Mouse (Mus musculus) neural tube, embryonic 14.5 days (tissue): ENCODE results near the gene Plk2. TPM values are rescaled to one million over a fixed set of nuclear protein-coding genes. Genes with fewer than 3 reads are reported as not detected.

Experiments used
- ATAC-seq: fragments of 200-750 bp; cut with Nextera tagmentation; 2 replicates; pipeline ENCODE4 v1.8.0; 2017; ENCODE audit warnings: low read depth, mild to moderate bottlenecking, moderate TSS enrichment, moderate library complexity
- H3K27ac ChIP-seq: fragments of 300-500 bp; sonication (generic); 2 replicates; pipeline ENCODE4 v1.5.1; 2014; ENCODE audit warnings: low read depth, mild to moderate bottlenecking, control low read depth, low read length, moderate library complexity, mixed read lengths
- H3K27me3 ChIP-seq: fragments of 300-500 bp; sonication (generic); 2 replicates; pipeline ENCODE4 v1.6.1; 2014; ENCODE audit warnings: low read length; ENCODE audit not compliant: control insufficient read depth, insufficient read depth
- H3K36me3 ChIP-seq: fragments of 300-500 bp; sonication (generic); 2 replicates; pipeline ENCODE4 v1.6.1; 2014; ENCODE audit warnings: low read length, mixed read lengths; ENCODE audit not compliant: control insufficient read depth, insufficient read depth
- H3K4me1 ChIP-seq: fragments of 300-500 bp; sonication (generic); 2 replicates; pipeline ENCODE4 v1.6.1; 2014; ENCODE audit warnings: low read length; ENCODE audit not compliant: control insufficient read depth, insufficient read depth
- H3K4me2 ChIP-seq: fragments of 300-500 bp; sonication (generic); 2 replicates; pipeline ENCODE4 v1.6.1; 2014; ENCODE audit warnings: mild to moderate bottlenecking, low read depth, low read length, control low read depth
- H3K4me3 ChIP-seq: fragments of 300-500 bp; sonication (generic); 2 replicates; pipeline ENCODE4 v1.5.1; 2014; ENCODE audit warnings: low read depth, low read length, control low read depth, mixed read lengths
- H3K9ac ChIP-seq: fragments of 300-500 bp; sonication (generic); replicated peaks from 2 replicates; pipeline ENCODE4 v1.6.1; 2014; ENCODE audit warnings: low read depth, mild to moderate bottlenecking, control low read depth, low read length, mixed read lengths
- H3K9me3 ChIP-seq: fragments of 300-500 bp; sonication (generic); 2 replicates; pipeline ENCODE4 v1.6.1; 2016; ENCODE audit warnings: low read length; ENCODE audit not compliant: control insufficient read depth
- WGBS: fragments of 180-500 bp; shearing (Covaris S2); extraction: QIAGEN DNeasy Blood & Tissue Kit; methylation state at CpG from one replicate; pipeline ENCODE4 v1.1.7; 2014; 5-methylcytosine and 5-hydroxymethylcytosine counted together
- polyA plus RNA-seq: library from polyadenylated mRNA; unstranded; fragments of >200 nt; fragmentation: Nextera tagmentation; extraction: Ambion mirVana; gene quantifications from 2 replicates; pipeline ENCODE4 v1.2.1, GENCODE M21; 2014

Gene Plk2
- polyA plus RNA-seq, 1 experiment from 2014 or later, result 129 TPM

- Histone ChIP-seq H3K9ac (no peak overlapping the region), H3K4me2 (no peak overlapping the region), H3K4me1 (no peaks in the 10 kb centered on the region), H3K27ac (no peak overlapping the region), H3K9me3 (no peaks in the 10 kb centered on the region), H3K36me3 (no peaks in the 10 kb centered on the region), H3K27me3 (no peaks in the 10 kb centered on the region), H3K4me3 (no peak overlapping the region)
- no peak for ATAC-seq
- 94% methylated on average over 8 of the region's 8 CpGs for WGBS
Measured at GRCm38 (mm10) chr13:110425512-110426222, 30.8 kb downstream of the Plk2 start.

GRCm38 (mm10) chr13:110431388-110431787 lies 36.5 kb downstream of the Plk2 start:
- H3K9ac ChIP-seq, result no peak overlapping the region
- H3K4me3 ChIP-seq, result no peak overlapping the region
- no peaks in the 10 kb centered on the region for H3K9me3 ChIP-seq
- H3K27me3 ChIP-seq, result no peaks in the 10 kb centered on the region
- no peaks in the 10 kb centered on the region for H3K36me3 ChIP-seq
- H3K4me2 ChIP-seq, result no peak overlapping the region
- H3K27ac ChIP-seq, result no peak overlapping the region
- no peak for ATAC-seq
- no peaks in the 10 kb centered on the region for H3K4me1 ChIP-seq

- no peak overlapping the region for H3K9ac ChIP-seq
- no peaks in the 10 kb centered on the region for H3K4me1 ChIP-seq
- H3K27me3 ChIP-seq, result no peaks in the 10 kb centered on the region
- H3K4me2 ChIP-seq, result no peak overlapping the region
- H3K36me3 ChIP-seq, result no peaks in the 10 kb centered on the region
- no peak overlapping the region for H3K27ac ChIP-seq
- no peaks in the 10 kb centered on the region for H3K9me3 ChIP-seq
- ATAC-seq, result no peak
- 58% methylated on average over 2 of the region's 2 CpGs for WGBS
- no peak overlapping the region for H3K4me3 ChIP-seq
Measured at GRCm38 (mm10) chr13:110432062-110432566, 37.3 kb downstream of the Plk2 start.

GRCm38 (mm10) chr13:110432613-110433012 lies 37.8 kb downstream of the Plk2 start:
- no peaks in the 10 kb centered on the region for H3K36me3 ChIP-seq
- no peak overlapping the region for H3K9ac ChIP-seq
- H3K9me3 ChIP-seq, result no peaks in the 10 kb centered on the region
- no peak overlapping the region for H3K4me2 ChIP-seq
- no peak for ATAC-seq
- no peaks in the 10 kb centered on the region for H3K27me3 ChIP-seq
- H3K27ac ChIP-seq, result no peak overlapping the region
- no peaks in the 10 kb centered on the region for H3K4me1 ChIP-seq
- H3K4me3 ChIP-seq, result no peak overlapping the region
- 82% methylated on average over 4 of the region's 4 CpGs for WGBS

GRCm38 (mm10) chr13:110436692-110437091 lies 41.8 kb downstream of the Plk2 start:
- Histone ChIP-seq H3K27me3 (no peaks in the 10 kb centered on the region), H3K27ac (no peak overlapping the region), H3K36me3 (no peaks in the 10 kb centered on the region), H3K4me3 (no peak overlapping the region), H3K4me2 (no peak overlapping the region), H3K9ac (no peak overlapping the region), H3K4me1 (no peaks in the 10 kb centered on the region), H3K9me3 (no peaks in the 10 kb centered on the region)
- 62% methylated on average over 7 of the region's 7 CpGs for WGBS
- no peak for ATAC-seq

- Histone ChIP-seq H3K9me3 (no peaks in the 10 kb centered on the region), H3K4me3 (no peak overlapping the region), H3K27me3 (no peaks in the 10 kb centered on the region), H3K4me2 (no peak overlapping the region), H3K27ac (no peak overlapping the region), H3K9ac (no peak overlapping the region), H3K4me1 (no peaks in the 10 kb centered on the region), H3K36me3 (no peaks in the 10 kb centered on the region)
- WGBS, result 89% methylated on average over 9 of the region's 9 CpGs
- ATAC-seq, result no peak
Measured at GRCm38 (mm10) chr13:110438624-110439023, 43.8 kb downstream of the Plk2 start.

- no peaks in the 10 kb centered on the region for H3K4me1 ChIP-seq
- no peak overlapping the region for H3K4me3 ChIP-seq
- H3K27me3 ChIP-seq, result no peaks in the 10 kb centered on the region
- H3K9me3 ChIP-seq, result no peaks in the 10 kb centered on the region
- H3K4me2 ChIP-seq, result no peak overlapping the region
- WGBS, result 92% methylated on average over 4 of the region's 4 CpGs
- ATAC-seq, result no peak
- H3K36me3 ChIP-seq, result no peaks in the 10 kb centered on the region
- no peak overlapping the region for H3K27ac ChIP-seq
- H3K9ac ChIP-seq, result no peak overlapping the region
Measured at GRCm38 (mm10) chr13:110444335-110444734, 49.5 kb downstream of the Plk2 start.

GRCm38 (mm10) chr13:110444894-110445293 lies 50.0 kb downstream of the Plk2 start:
- 36% methylated on average over 3 of the region's 3 CpGs for WGBS
- H3K27me3 ChIP-seq, result no peaks in the 10 kb centered on the region

GRCm38 (mm10) chr13:110446434-110446833 lies 51.6 kb downstream of the Plk2 start:
- 83% methylated on average over 6 of the region's 6 CpGs for WGBS
- ATAC-seq, result no peak

More at GRCm38 (mm10) chr13:110444894-110445293, 50.0 kb downstream of the Plk2 start:
- Histone ChIP-seq H3K4me3 (no peak overlapping the region), H3K9ac (no peak overlapping the region), H3K4me2 (no peak overlapping the region), H3K9me3 (no peaks in the 10 kb centered on the region), H3K27ac (no peak overlapping the region), H3K4me1 (no peaks in the 10 kb centered on the region), H3K36me3 (no peaks in the 10 kb centered on the region)
- ATAC-seq, result no peak

More at GRCm38 (mm10) chr13:110446434-110446833, 51.6 kb downstream of the Plk2 start:
- Histone ChIP-seq H3K36me3 (no peaks in the 10 kb centered on the region), H3K9me3 (no peaks in the 10 kb centered on the region), H3K27ac (no peak overlapping the region), H3K4me3 (no peak overlapping the region), H3K4me1 (no peaks in the 10 kb centered on the region), H3K4me2 (no peak overlapping the region), H3K9ac (no peak overlapping the region), H3K27me3 (no peaks in the 10 kb centered on the region)
